Mouse (Mus musculus) hindbrain, embryonic 10.5 days (tissue): ENCODE data around the gene Nlgn2. TPM values are rescaled to one million over a fixed set of nuclear protein-coding genes. Genes with fewer than 3 reads are reported as not detected.
"Not testable (repeated sequence)": the region's sequence is repeated elsewhere in the genome, so short reads cannot be mapped to it uniquely, and the experiment has no call there.

Source experiments
- DNase-seq: peaks from one replicate; pipeline ENCODE4 v3.0.0-alpha.2; 2017; ENCODE audit warnings: low spot score
- H3K27ac ChIP-seq: fragments of 300-500 bp; sonication (generic); 2 replicates; pipeline ENCODE4 v1.5.1; 2016; ENCODE audit warnings: mild to moderate bottlenecking, moderate library complexity
- H3K27me3 ChIP-seq: fragments of 300-500 bp; sonication (generic); 2 replicates; pipeline ENCODE4 v1.6.1; 2016; ENCODE audit warnings: mild to moderate bottlenecking; ENCODE audit not compliant: poor library complexity, insufficient read depth, severe bottlenecking
- H3K36me3 ChIP-seq: fragments of 300-500 bp; sonication (generic); 2 replicates; pipeline ENCODE4 v1.6.1; 2016; ENCODE audit warnings: mild to moderate bottlenecking, moderate library complexity
- H3K4me1 ChIP-seq: fragments of 300-500 bp; sonication (generic); replicated peaks from 2 replicates; pipeline ENCODE4 v1.6.1; 2016; ENCODE audit warnings: mild to moderate bottlenecking
- H3K4me3 ChIP-seq: fragments of 300-500 bp; sonication (generic); 2 replicates; pipeline ENCODE4 v1.5.1; 2016; ENCODE audit warnings: mild to moderate bottlenecking, moderate library complexity
- H3K9me3 ChIP-seq: fragments of 300-500 bp; sonication (generic); 2 replicates; pipeline ENCODE4 v1.6.1; 2016; ENCODE audit warnings: mild to moderate bottlenecking, moderate library complexity
- WGBS: fragments of 180-500 bp; shearing (Covaris S2); methylation state at CpG from one replicate; pipeline ENCODE4 v1.1.7; 2016; 5-methylcytosine and 5-hydroxymethylcytosine counted together
- polyA plus RNA-seq: library from polyadenylated mRNA; unstranded; fragments of >200 nt; fragmentation: Nextera tagmentation; extraction: Ambion mirVana; gene quantifications from 2 replicates; pipeline ENCODE4 v1.2.1, GENCODE M21; 2016

Gene Nlgn2
- polyA plus RNA-seq, 1 experiment from 2014 or later, result 9.1 TPM

- DNase-seq, result no peak
These were observed 40.3 kb upstream of the Nlgn2 start, which contains the start of gene Tmem95 for GRCm38 (mm10) chr11:69877878-69878277. Gene Tmem95 (minus strand): TSS chr11:69878018.

GRCm38 (mm10) chr11:69876867-69877266 is 39.3 kb upstream of the Nlgn2 start:
- no peaks in the 10 kb centered on the region for H3K9me3 ChIP-seq
- peak overlapping the region; percentile 72 for H3K27ac ChIP-seq
- peaks cover 59% of the 10 kb centered on the region for H3K4me1 ChIP-seq
- peak overlapping the region; percentile 41 for H3K4me3 ChIP-seq
- H3K27me3 ChIP-seq, result peaks cover 15% of the 10 kb centered on the region
- WGBS, result 2% methylated on average over 12 of the region's 12 CpGs
- no peaks in the 10 kb centered on the region for H3K36me3 ChIP-seq
- peak; percentile 88 for DNase-seq

More at GRCm38 (mm10) chr11:69877878-69878277, 40.3 kb upstream of the Nlgn2 start, which contains the start of gene Tmem95:
- Histone ChIP-seq H3K36me3 (no peaks in the 10 kb centered on the region), H3K9me3 (no peaks in the 10 kb centered on the region), H3K27ac (peak within 1 kb of the TSS; percentile 72), H3K4me3 (peak within 1 kb of the TSS; percentile 62), H3K27me3 (peaks cover 22% of the 10 kb centered on the region), H3K4me1 (peaks cover 65% of the 10 kb centered on the region)
- WGBS, result 93% methylated on average over 11 of the region's 11 CpGs

- H3K9me3 ChIP-seq, result no peaks in the 10 kb centered on the region
- peak overlapping the region; percentile 72; the same call in 1 of the 2 replicates for H3K27ac ChIP-seq
- H3K4me1 ChIP-seq, result peaks cover 52% of the 10 kb centered on the region
- H3K4me3 ChIP-seq, result no peak overlapping the region
- DNase-seq, result no peak
- 71% methylated on average over 7 of the region's 7 CpGs for WGBS
- no peaks in the 10 kb centered on the region for H3K36me3 ChIP-seq
- H3K27me3 ChIP-seq, result peaks cover 11% of the 10 kb centered on the region
These were observed 38.6 kb upstream of the Nlgn2 start for GRCm38 (mm10) chr11:69876186-69876585.

GRCm38 (mm10) chr11:69872451-69872850 is 34.9 kb upstream of the Nlgn2 start:
- DNase-seq, result no peak
- no peak overlapping the region for H3K27ac ChIP-seq
- no peaks in the 10 kb centered on the region for H3K27me3 ChIP-seq
- H3K4me3 ChIP-seq, result no peak overlapping the region
- peaks cover 15% of the 10 kb centered on the region for H3K4me1 ChIP-seq
- no peaks in the 10 kb centered on the region for H3K9me3 ChIP-seq
- no peaks in the 10 kb centered on the region for H3K36me3 ChIP-seq
- 85% methylated on average over 4 of the region's 4 CpGs for WGBS

GRCm38 (mm10) chr11:69871822-69872221 is 34.2 kb upstream of the Nlgn2 start:
- WGBS, result 86% methylated on average over 7 of the region's 7 CpGs
- Histone ChIP-seq H3K9me3 (no peaks in the 10 kb centered on the region), H3K4me3 (no peak overlapping the region), H3K27ac (no peak overlapping the region), H3K4me1 (peaks cover 9% of the 10 kb centered on the region), H3K27me3 (no peaks in the 10 kb centered on the region), H3K36me3 (no peaks in the 10 kb centered on the region)
- DNase-seq, result no peak

GRCm38 (mm10) chr11:69870289-69871069 is 32.9 kb upstream of the Nlgn2 start:
- WGBS, result 95% methylated on average over 2 of the region's 2 CpGs
- Histone ChIP-seq H3K4me1 (no peaks in the 10 kb centered on the region), H3K4me3 (no peak overlapping the region), H3K27me3 (no peaks in the 10 kb centered on the region), H3K27ac (no peak overlapping the region), H3K9me3 (no peaks in the 10 kb centered on the region), H3K36me3 (no peaks in the 10 kb centered on the region)
- no peak for DNase-seq

- Histone ChIP-seq H3K4me1 (0 out of 2 replicates have a peak, but pooled peaks cover 3% of the 10 kb centered on the region), H3K27ac (no peak overlapping the region), H3K4me3 (no peak overlapping the region), H3K27me3 (no peaks in the 10 kb centered on the region), H3K9me3 (no peaks in the 10 kb centered on the region), H3K36me3 (no peaks in the 10 kb centered on the region)
- WGBS, result 77% methylated on average over 9 of the region's 9 CpGs
- no peak for DNase-seq
These were observed 29.8 kb upstream of the Nlgn2 start for GRCm38 (mm10) chr11:69867335-69867734.

- Histone ChIP-seq H3K4me3 (no peak overlapping the region), H3K27me3 (no peaks in the 10 kb centered on the region), H3K36me3 (no peaks in the 10 kb centered on the region), H3K4me1 (0 out of 2 replicates have a peak, but pooled peaks cover 3% of the 10 kb centered on the region), H3K9me3 (no peaks in the 10 kb centered on the region), H3K27ac (no peak overlapping the region)
- WGBS, result 85% methylated on average over 9 of the region's 9 CpGs
- no peak for DNase-seq
These were observed 28.0 kb upstream of the Nlgn2 start for GRCm38 (mm10) chr11:69865561-69865960.

DNA sequence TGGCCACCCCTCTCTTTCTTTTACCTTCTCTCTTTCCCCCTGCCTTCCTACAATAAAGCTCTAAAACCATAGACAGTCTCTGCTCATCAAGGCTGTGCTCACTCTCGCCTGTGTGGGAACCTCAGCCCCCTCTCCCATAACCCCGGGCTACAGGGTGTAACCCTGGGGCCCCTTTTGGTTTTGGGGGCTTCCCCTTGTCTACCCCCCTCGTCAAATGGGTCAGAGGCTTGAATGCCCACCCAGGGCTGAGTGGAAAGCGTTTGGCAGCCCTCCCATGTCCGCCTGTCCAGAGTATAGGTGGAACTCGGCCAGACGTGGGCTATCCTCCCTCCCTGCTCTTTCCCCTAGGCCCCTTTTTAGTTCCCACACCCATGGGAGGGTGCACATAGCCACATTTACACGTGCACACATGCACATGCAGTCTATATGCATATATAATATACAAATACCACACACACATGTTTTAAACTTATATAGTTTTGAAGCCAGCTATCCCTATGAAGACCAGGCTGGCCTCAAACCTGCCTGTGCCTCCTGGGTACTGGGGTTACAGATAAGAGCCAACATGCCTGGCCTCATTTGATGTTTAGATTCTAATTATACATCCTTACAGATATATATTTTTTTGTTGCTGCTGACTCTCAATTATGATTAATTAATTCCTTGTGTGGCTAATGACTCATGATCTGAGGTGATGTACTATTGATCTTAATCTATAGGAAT is 26.7 kb upstream of the Nlgn2 start:
- Histone ChIP-seq H3K27me3 (peaks cover 7% of the 10 kb centered on the region), H3K27ac (no peak overlapping the region), H3K9me3 (no peaks in the 10 kb centered on the region), H3K36me3 (no peaks in the 10 kb centered on the region), H3K4me3 (no peak overlapping the region), H3K4me1 (0 out of 2 replicates have a peak, but pooled peaks cover 3% of the 10 kb centered on the region)
- 59% methylated on average over 8 of the region's 8 CpGs for WGBS
- DNase-seq, result no peak

DNA sequence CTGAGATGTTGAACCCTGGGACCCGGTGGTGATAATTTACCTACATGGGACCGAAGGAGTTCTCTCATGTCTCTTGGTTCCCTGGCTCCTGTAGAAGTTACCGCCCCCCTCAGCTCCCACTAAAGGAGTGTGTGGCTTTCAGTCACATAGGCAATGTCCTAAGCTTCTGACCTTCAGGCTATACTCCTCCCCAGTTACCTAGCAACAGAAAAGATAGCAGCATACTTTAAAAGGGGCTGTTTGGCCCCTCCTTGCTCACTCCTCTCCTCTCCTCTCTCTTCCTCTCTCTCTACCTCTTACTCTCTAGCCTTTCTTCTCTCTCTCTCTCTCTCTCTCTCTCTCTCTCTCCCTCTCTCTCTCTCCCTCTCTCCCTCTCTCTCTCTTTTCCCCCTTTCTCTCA is 26.1 kb upstream of the Nlgn2 start:
- 87% methylated on average over 3 of the region's 3 CpGs for WGBS
- H3K36me3 ChIP-seq, DNase-seq, H3K4me3 ChIP-seq, H3K9me3 ChIP-seq, H3K4me1 ChIP-seq, H3K27ac ChIP-seq: not testable (repeated sequence)
- peaks cover 13% of the 10 kb centered on the region for H3K27me3 ChIP-seq

DNA sequence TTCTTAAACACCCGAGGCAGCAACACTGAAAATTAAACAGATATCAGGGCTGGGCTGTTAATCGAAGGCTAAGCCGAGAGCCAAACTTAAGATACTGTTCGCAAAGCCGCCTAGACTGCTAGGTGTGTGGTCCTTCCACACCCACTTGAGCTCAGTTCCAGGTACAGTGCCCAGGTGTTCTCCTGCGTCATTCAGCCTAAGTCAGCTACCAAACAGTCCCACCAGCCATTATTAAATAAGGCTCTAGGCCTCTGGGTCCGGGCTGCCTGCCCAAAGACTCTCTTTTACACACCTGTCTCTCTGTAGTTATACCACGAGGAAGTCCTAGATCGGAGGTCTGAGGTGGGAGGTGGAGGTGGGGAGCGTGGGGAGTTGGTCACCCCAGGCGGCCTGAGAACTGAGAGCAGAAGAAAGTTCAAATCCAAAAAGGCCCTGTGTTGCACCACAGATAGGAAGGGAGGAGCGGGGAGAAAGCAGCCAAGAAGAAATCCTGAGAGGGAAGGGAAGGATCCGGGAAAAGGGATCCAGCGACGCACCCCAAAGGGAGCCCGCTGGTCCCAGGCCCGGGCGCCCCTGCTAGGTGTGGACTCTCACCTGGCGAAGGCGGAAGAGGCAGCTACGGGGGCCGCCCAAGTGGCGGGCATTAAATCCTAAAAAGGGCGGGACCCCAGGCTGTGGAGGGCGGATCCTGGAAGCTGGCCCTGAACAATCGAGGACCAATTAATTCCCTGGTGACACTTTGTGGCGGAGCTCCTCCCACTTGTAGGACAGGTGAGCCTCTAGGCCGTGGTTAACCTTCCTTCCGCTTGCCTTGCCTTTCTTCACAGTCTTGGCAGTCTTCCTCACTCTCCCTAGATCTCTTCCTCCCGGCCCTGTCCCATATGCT is 20.8 kb upstream of the Nlgn2 start, which contains the start of gene Tnk1:
Gene Tnk1, minus strand, starts transcription at position 618 of the 886 bp plus-strand sequence.
- H3K27ac ChIP-seq, result 0 out of 2 replicates have a peak within 1 kb of the TSS, but pooled peaks have one; percentile 29
- DNase-seq, result no peak
- no peaks in the 10 kb centered on the region for H3K9me3 ChIP-seq
- peaks cover 25% of the 10 kb centered on the region for H3K4me1 ChIP-seq
- H3K27me3 ChIP-seq, result peaks cover 38% of the 10 kb centered on the region
- peak within 1 kb of the TSS; percentile 36 for H3K4me3 ChIP-seq
- H3K36me3 ChIP-seq, result no peaks in the 10 kb centered on the region
- 20% methylated on average over 30 of the region's 30 CpGs for WGBS

DNA sequence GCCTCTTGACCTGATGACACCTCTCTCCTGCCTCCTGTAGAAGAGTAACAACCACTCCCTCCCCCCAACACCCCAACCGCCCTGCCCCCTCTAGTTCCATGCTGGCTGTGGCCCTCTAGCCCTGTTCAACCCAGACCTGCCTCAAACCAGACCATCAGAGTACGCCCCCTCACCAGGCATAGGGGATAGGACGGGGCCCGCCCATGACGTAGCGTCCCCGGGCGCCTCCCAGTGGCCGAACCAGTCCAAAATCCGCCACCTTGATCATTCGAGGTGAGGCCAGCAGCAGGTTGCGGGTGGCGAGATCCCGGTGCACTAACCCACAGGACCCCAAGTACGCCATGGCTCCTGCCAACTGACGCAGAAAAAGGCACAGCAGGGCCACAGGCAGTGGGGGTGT is 17.8 kb upstream of the Nlgn2 start:
- 25% methylated on average over 16 of the region's 16 CpGs for WGBS
- Histone ChIP-seq H3K27ac (peak overlapping the region; percentile 41; the same call in 1 of the 2 replicates), H3K9me3 (no peaks in the 10 kb centered on the region), H3K4me1 (peaks cover 36% of the 10 kb centered on the region), H3K4me3 (peak overlapping the region; percentile 0; the same call in 1 of the 2 replicates), H3K27me3 (peaks cover 38% of the 10 kb centered on the region), H3K36me3 (peaks cover 21% of the 10 kb centered on the region)
- DNase-seq, result peak; percentile 60
